Mouse (Mus musculus) liver, embryonic 14.5 days (tissue): ENCODE measurements around the gene Kcnj14. TPM values are rescaled to one million over a fixed set of nuclear protein-coding genes. Genes with fewer than 3 reads are reported as not detected.

Experiments used
- ATAC-seq: fragments of 200-750 bp; cut with Nextera tagmentation; 2 replicates; pipeline ENCODE4 v1.8.0; 2017; ENCODE audit warnings: moderate number of reproducible peaks, mild to moderate bottlenecking, moderate library complexity; ENCODE audit not compliant: insufficient read depth
- DNase-seq, 3 experiments: peaks; one replicate each; pipeline ENCODE4 v3.0.0-alpha.2; 2012 to 2013; ENCODE audit warnings: low read depth in 3 of 3, low spot score in 3 of 3
- H3K27ac ChIP-seq: fragments of 300-500 bp; sonication (generic); 2 replicates; pipeline ENCODE4 v1.5.1; 2014; ENCODE audit warnings: moderate library complexity, mild to moderate bottlenecking, control low read depth, inconsistent platforms
- H3K27me3 ChIP-seq: fragments of 300-500 bp; sonication (generic); 2 replicates; pipeline ENCODE4 v1.6.1; 2014; ENCODE audit warnings: mild to moderate bottlenecking, low read length, moderate library complexity; ENCODE audit not compliant: control insufficient read depth, insufficient read depth
- H3K36me3 ChIP-seq: fragments of 300-500 bp; sonication (generic); replicated peaks from 2 replicates; pipeline ENCODE4 v1.6.1; 2014; ENCODE audit warnings: low read depth; ENCODE audit not compliant: control insufficient read depth, insufficient read depth
- H3K4me1 ChIP-seq, 2 experiments: fragments of 200-500 bp in 1 of 2; fragments of 300-500 bp in 1 of 2; sonication (generic) in 1 of 2; replicated peaks; 2 replicates each; pipeline ENCODE4 v1.6.1; 2012 to 2014; ENCODE audit warnings: antibody characterized with exemption in 1 of 2, inconsistent platforms in 1 of 2, low read length in 1 of 2; ENCODE audit not compliant: control insufficient read depth in 2 of 2, insufficient read depth in 2 of 2
- H3K4me2 ChIP-seq: fragments of 300-500 bp; sonication (generic); 2 replicates; pipeline ENCODE4 v1.6.1; 2014; ENCODE audit warnings: low read depth, mild to moderate bottlenecking, control low read depth, moderate library complexity
- H3K4me3 ChIP-seq, 2 experiments: fragments of 200-500 bp in 1 of 2; fragments of 300-500 bp in 1 of 2; sonication (generic) in 1 of 2; 2 replicates each; pipeline ENCODE4 v1.5.1; 2012 to 2014; ENCODE audit warnings: low read depth in 2 of 2, low read length in 2 of 2, mild to moderate bottlenecking in 2 of 2, control low read depth in 1 of 2, inconsistent platforms in 1 of 2, moderate library complexity in 1 of 2; ENCODE audit not compliant: insufficient read depth in 1 of 2
- H3K9ac ChIP-seq: fragments of 300-500 bp; sonication (generic); replicated peaks from 2 replicates; pipeline ENCODE4 v1.6.1; 2014; ENCODE audit warnings: mild to moderate bottlenecking, control low read depth, moderate library complexity
- H3K9me3 ChIP-seq: fragments of 300-500 bp; sonication (generic); 2 replicates; pipeline ENCODE4 v1.6.1; 2016; ENCODE audit warnings: low read length, mixed read lengths; ENCODE audit not compliant: control insufficient read depth
- CTCF ChIP-seq: IDR thresholded peaks from 2 replicates; pipeline ENCODE4 v1.5.1; 2016; ENCODE audit warnings: antibody characterized with exemption, low read depth, control low read depth
- EP300 ChIP-seq: IDR thresholded peaks from 2 replicates; pipeline ENCODE4 v1.6.1; 2016; ENCODE audit warnings: antibody characterized with exemption, low read depth
- WGBS: fragments of 180-500 bp; shearing (Covaris S2); extraction: QIAGEN DNeasy Blood & Tissue Kit; methylation state at CpG from one replicate; pipeline ENCODE4 v1.1.7; 2014; ENCODE audit not compliant: insufficient replicate concordance; 5-methylcytosine and 5-hydroxymethylcytosine counted together
- polyA plus RNA-seq, 2 experiments: library from polyadenylated mRNA; depleted of rRNA in 1 of 2; stranded (reverse) in 1 of 2; unstranded in 1 of 2; fragments of >200 nt; fragmentation: Nextera tagmentation in 1 of 2; extraction: Ambion mirVana in 1 of 2; gene quantifications; 2 replicates each; pipeline versions ENCODE4 v1.2.1 to v1.2.3; 2012 to 2014

Kcnj14 gene
- polyA plus RNA-seq, 2 experiments = 0.06 TPM

GRCm38 (mm10) chr7:45869787-45870186 lies 45.2 kb upstream of the Kcnj14 start:
- ATAC-seq = no peak
- WGBS = 4% methylated on average over 14 of the region's 14 CpGs
- H3K36me3 ChIP-seq = peaks cover 4% of the 10 kb centered on the region
- peaks cover 0 to 11% of the 10 kb centered on the region in 2 experiments; a peak in 2 of 4 replicates for H3K4me1 ChIP-seq
- H3K9me3 ChIP-seq = no peaks in the 10 kb centered on the region
- H3K9ac ChIP-seq = no peak overlapping the region
- H3K4me2 ChIP-seq = no peak overlapping the region
- H3K4me3 ChIP-seq = no peak overlapping the region
- no peak for DNase-seq
- peaks cover 62% of the 10 kb centered on the region for H3K27me3 ChIP-seq
- no peak for TF ChIP-seq CTCF
- no peak for TF ChIP-seq EP300
- no peak overlapping the region for H3K27ac ChIP-seq

DNA sequence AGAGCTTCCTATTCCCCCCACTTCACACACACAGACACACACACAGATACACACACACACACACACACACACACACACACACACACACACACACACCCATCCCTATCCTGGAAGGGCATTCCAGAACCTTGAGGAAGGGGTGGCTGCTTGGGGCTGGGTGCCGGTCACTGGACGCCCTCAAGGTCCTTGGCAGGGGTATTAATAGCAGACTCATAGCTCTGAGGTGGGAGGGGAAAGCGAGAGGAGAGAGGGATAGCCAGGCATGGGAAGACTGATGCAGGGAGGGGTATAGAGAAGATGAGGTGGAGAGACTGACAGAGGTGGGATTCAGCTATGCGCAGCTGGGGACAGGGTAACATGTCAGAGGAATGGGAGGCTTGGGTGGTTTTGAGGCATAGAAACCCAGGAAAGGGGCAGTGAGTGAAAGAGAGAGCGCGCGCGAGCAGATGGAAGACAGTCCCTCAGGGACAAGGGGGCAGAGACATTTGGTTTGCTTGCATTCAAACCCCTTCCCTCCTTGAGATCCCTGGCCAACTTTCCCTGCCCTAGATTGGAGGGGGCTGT lies 44.6 kb upstream of the Kcnj14 start:
- H3K9ac ChIP-seq = no peak overlapping the region
- no peak overlapping the region for H3K27ac ChIP-seq
- ATAC-seq (no peak), DNase-seq (no peak)
- no peak for TF ChIP-seq EP300
- TF ChIP-seq CTCF = no peak
- peaks cover 62% of the 10 kb centered on the region for H3K27me3 ChIP-seq
- no peak overlapping the region for H3K4me2 ChIP-seq
- H3K4me3 ChIP-seq = no peak overlapping the region
- WGBS = 26% methylated on average over 8 of the region's 8 CpGs
- peaks cover 0 to 10% of the 10 kb centered on the region in 2 experiments; a peak in 2 of 4 replicates for H3K4me1 ChIP-seq
- no peaks in the 10 kb centered on the region for H3K9me3 ChIP-seq
- H3K36me3 ChIP-seq = no peaks in the 10 kb centered on the region

DNA sequence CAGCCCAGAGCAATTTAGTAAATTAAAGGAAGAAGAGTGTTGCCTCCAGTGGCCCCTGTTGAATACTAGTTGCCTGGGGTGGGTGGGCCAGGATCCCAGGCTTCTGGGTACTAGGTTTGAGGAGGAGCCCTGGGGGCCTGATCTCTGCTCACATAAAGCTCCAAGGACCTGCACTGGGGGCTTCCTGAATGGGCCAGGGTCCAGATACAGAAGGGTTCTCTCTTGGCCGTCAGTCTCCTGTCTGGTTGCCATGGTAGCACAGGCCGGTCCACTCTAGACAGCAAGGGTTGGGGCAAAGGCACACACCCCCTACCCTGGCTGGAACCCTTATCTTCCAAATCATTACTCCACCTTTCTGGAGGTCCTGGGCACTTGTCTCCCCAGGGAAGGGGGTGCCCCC lies 43.3 kb upstream of the Kcnj14 start:
- TF ChIP-seq EP300 = no peak
- TF ChIP-seq CTCF = no peak
- ATAC-seq (no peak), DNase-seq (no peak)
- no peak overlapping the region for H3K4me3 ChIP-seq
- no peak overlapping the region for H3K9ac ChIP-seq
- no peaks in the 10 kb centered on the region for H3K9me3 ChIP-seq
- WGBS = 42% methylated on average over 2 of the region's 2 CpGs
- H3K4me2 ChIP-seq = no peak overlapping the region
- H3K4me1 ChIP-seq = peaks cover 0 to 3% of the 10 kb centered on the region in 2 experiments; a peak in 2 of 4 replicates
- H3K27ac ChIP-seq = no peak overlapping the region
- H3K27me3 ChIP-seq = peaks cover 62% of the 10 kb centered on the region
- H3K36me3 ChIP-seq = no peaks in the 10 kb centered on the region

DNA sequence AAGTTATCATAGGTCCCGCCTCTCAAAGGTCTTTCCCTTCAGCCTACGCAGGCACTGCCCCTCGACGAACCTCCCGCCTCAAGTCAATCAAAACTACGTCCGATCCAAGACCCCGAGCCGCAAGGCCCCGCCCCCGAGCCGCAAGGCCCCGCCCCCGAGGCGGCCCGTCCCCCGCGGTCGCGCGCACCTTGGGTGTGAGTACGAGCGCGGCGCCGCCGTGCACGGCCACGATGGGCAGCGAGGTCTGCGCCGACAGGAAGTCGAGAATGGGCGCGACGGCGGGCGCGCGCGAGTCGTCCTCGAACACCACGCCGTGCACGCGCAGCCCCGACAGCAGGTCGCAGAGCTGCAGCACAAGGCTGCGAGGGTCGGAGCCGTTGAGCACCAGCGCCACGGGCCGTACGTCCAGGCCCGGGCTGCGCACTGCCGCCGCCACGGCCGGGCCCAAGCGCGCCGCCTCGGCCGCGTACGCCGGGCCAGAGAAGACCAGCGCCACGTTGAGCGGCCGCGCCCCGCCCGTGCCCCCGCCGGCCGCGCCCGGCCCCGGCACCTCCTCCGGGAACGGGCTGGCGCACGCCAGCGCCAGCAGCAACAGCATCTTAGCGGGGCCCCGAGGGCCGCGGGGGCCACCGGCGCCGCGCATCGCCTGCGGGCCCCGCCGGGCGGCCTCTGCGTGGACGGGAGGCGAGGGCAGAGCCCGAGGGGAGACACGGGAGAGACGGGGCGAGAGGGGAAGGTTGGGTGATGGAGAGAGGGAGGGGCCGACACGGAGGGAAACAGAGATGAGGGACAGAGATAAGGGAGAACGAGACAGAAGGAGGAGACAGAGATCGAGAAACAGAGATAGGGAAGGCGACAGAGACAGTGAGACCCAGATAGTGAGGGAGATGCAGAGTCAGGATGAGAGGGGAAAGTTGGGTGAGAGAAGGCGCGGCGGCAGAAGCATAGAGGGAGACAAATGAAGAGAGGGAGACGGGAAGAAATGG lies 41.6 kb upstream of the Kcnj14 start:
- H3K27ac ChIP-seq = no peak overlapping the region

GRCm38 (mm10) chr7:45864435-45864834 lies 39.9 kb upstream of the Kcnj14 start:
- WGBS = 45% methylated on average over 3 of the region's 3 CpGs
- ATAC-seq = no peak
- TF ChIP-seq EP300 = no peak
- no peak for TF ChIP-seq CTCF
- H3K27me3 ChIP-seq = peaks cover 34% of the 10 kb centered on the region
- H3K27ac ChIP-seq = no peak overlapping the region
- no peak for DNase-seq
- H3K4me3 ChIP-seq = no peak overlapping the region
- no peaks in the 10 kb centered on the region for H3K9me3 ChIP-seq
- H3K4me1 ChIP-seq = peaks cover 0 to 3% of the 10 kb centered on the region in 2 experiments; a peak in 2 of 4 replicates
- H3K4me2 ChIP-seq = no peak overlapping the region
- H3K9ac ChIP-seq = no peak overlapping the region
- no peaks in the 10 kb centered on the region for H3K36me3 ChIP-seq

More for the DNA sequence above, 41.6 kb upstream of the Kcnj14 start:
- WGBS = 1% methylated on average over 117 of the region's 117 CpGs
- Histone ChIP-seq H3K4me2 (peak overlapping the region; percentile 79), H3K27me3 (peaks cover 52% of the 10 kb centered on the region), H3K36me3 (no peaks in the 10 kb centered on the region), H3K9me3 (no peaks in the 10 kb centered on the region), H3K9ac (peak overlapping the region; percentile 57), H3K4me3 (peak overlapping the region; percentile 62), H3K4me1 (peaks cover 0 to 3% of the 10 kb centered on the region in 2 experiments; a peak in 2 of 4 replicates)
- TF ChIP-seq CTCF = no peak
- ATAC-seq (peak; percentile 81), DNase-seq (peak; percentile 52 to 57 (median 54))
